Comparison of ENCODE assay signal across 16 mouse cellular contexts in the genomic region with DNA sequence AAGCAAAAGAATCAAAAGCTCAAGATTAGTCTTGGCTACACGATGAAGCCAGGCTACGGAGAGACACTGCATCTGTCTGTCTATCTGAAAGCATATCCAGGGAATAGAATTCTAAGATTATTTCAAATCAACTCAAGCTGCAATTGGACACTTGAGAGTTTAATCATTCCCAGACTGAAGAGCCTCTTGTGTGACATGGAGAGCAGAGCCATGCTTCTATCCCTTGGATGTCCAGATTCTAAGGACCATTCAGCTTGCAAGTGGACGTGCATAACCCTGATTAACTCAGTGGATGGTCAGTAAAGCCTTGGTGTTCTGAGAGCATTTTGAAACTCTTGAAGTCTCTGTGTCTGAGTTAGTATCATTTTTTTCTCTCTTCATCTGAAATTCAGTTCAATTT.
A peak's percentile ranks its signal among the peaks of the same experiment; 100 is the strongest.
DNase-seq lines count a peak whose midpoint lies in the region; ATAC-seq and TF ChIP-seq lines count a peak whose summit lies in the region.
"Had no signal": no experiment of that assay in that cellular context is flagged by ENCODE, and none has a peak within 500 bp of the region (broad histone marks: within the 10 kb centered on the region; RNA-seq: fewer than 3 reads in every experiment).

No protein-coding gene starts in this region.

- no peak for TF ChIP-seq EP300 in heart, adult 2 months (IDR thresholded peaks at IDR 0.05; ENCODE audit: insufficient read depth, low read depth, low read length)

- no peak overlapping the region for H3K4me3 ChIP-seq in heart, adult 2 months
- H3K4me3 ChIP-seq in kidney, embryonic 15.5 days (replicated peaks), result no peak overlapping the region
- no peak overlapping the region for H3K4me3 ChIP-seq in kidney, embryonic 16.5 days (ENCODE audit: low read length)
- no peak overlapping the region for H3K4me3 ChIP-seq in midbrain, postnatal 0 days (ENCODE audit: low read depth, low read length)
- H3K4me3 ChIP-seq in midbrain, embryonic 16.5 days (ENCODE audit: low read depth, low read length), result no peak overlapping the region
- H3K4me3 ChIP-seq: embryonic facial prominence, embryonic 10.5 days; left cerebral cortex, adult 2 months; limb, embryonic 13.5 days; midbrain, embryonic 12.5 days had no signal

- no peak for TF ChIP-seq CTCF in heart, adult 2 months (IDR thresholded peaks at IDR 0.05)
- TF ChIP-seq CTCF in midbrain, postnatal 0 days (IDR thresholded peaks at IDR 0.05), result no peak

- peaks cover 2% of the 10 kb centered on the region; the same call in 1 of the 2 replicates for H3K79me2 ChIP-seq in heart, adult 2 months (replicated peaks; ENCODE audit: control insufficient read depth, insufficient read depth, low read length)

- peaks cover 77% of the 10 kb centered on the region for H3K36me3 ChIP-seq in heart, adult 2 months (ENCODE audit: control insufficient read depth, insufficient read depth, low read length)
- peaks cover 29% of the 10 kb centered on the region for H3K36me3 ChIP-seq in kidney, embryonic 15.5 days
- H3K36me3 ChIP-seq in kidney, embryonic 16.5 days (ENCODE audit: insufficient read depth, low read length), result peaks cover 11% of the 10 kb centered on the region
- H3K36me3 ChIP-seq in midbrain, postnatal 0 days (ENCODE audit: insufficient read depth, low read length), result peaks cover 2% of the 10 kb centered on the region; the same call in 1 of the 2 replicates
- peaks cover 3% of the 10 kb centered on the region; the same call in 1 of the 2 replicates for H3K36me3 ChIP-seq in midbrain, embryonic 16.5 days (ENCODE audit: control insufficient read depth, insufficient read depth, low read length)
- H3K36me3 ChIP-seq: midbrain, embryonic 12.5 days had no signal

- WGBS in heart, adult 2 months, result 51% methylated on average over 3 of the region's 3 CpGs
- 93% methylated on average over 3 of the region's 3 CpGs for WGBS in kidney, embryonic 15.5 days
- 90% methylated on average over 3 of the region's 3 CpGs for WGBS in kidney, embryonic 16.5 days
- WGBS in midbrain, postnatal 0 days, result 83% methylated on average over 3 of the region's 3 CpGs
- WGBS in midbrain, embryonic 16.5 days, result 84% methylated on average over 3 of the region's 3 CpGs

- H3K4me2 ChIP-seq in kidney, embryonic 15.5 days, result no peak overlapping the region
- no peak overlapping the region for H3K4me2 ChIP-seq in kidney, embryonic 16.5 days (replicated peaks; ENCODE audit: low read depth, low read length)
- H3K4me2 ChIP-seq in midbrain, postnatal 0 days (ENCODE audit: low read depth, low read length, poor library complexity, severe bottlenecking), result no peak overlapping the region
- H3K4me2 ChIP-seq in midbrain, embryonic 16.5 days (ENCODE audit: low read length), result no peak overlapping the region
- H3K4me2 ChIP-seq: limb, embryonic 13.5 days; midbrain, embryonic 12.5 days had no signal

- peak overlapping the region; percentile 12 for H3K27ac ChIP-seq in heart, adult 2 months
- 0 out of 2 replicates have a peak overlapping the region, but pooled peaks have one; percentile 1 for H3K27ac ChIP-seq in kidney, embryonic 15.5 days
- no peak overlapping the region for H3K27ac ChIP-seq in kidney, embryonic 16.5 days (ENCODE audit: low read length)
- H3K27ac ChIP-seq in midbrain, postnatal 0 days (ENCODE audit: low read depth, low read length), result peak overlapping the region; percentile 32; the same call in 1 of the 2 replicates
- no peak overlapping the region for H3K27ac ChIP-seq in midbrain, embryonic 16.5 days (ENCODE audit: low read length)
- H3K27ac ChIP-seq: left cerebral cortex, adult 2 months; limb, embryonic 13.5 days; midbrain, embryonic 12.5 days had no signal

- no peak for TF ChIP-seq POLR2A in heart, adult 2 months (IDR thresholded peaks at IDR 0.05; ENCODE audit: insufficient read depth, low read depth, low read length)

- H3K9me3 ChIP-seq in kidney, embryonic 15.5 days (replicated peaks), result no peaks in the 10 kb centered on the region
- no peaks in the 10 kb centered on the region for H3K9me3 ChIP-seq in kidney, embryonic 16.5 days (ENCODE audit: low read length)
- H3K9me3 ChIP-seq in midbrain, postnatal 0 days (ENCODE audit: low read length), result no peaks in the 10 kb centered on the region
- no peaks in the 10 kb centered on the region for H3K9me3 ChIP-seq in midbrain, embryonic 16.5 days (replicated peaks; ENCODE audit: control insufficient read depth, low read length, poor library complexity, severe bottlenecking)
- H3K9me3 ChIP-seq: embryonic facial prominence, embryonic 10.5 days; limb, embryonic 13.5 days; midbrain, embryonic 12.5 days had no signal

- intact Hi-C loops in heart, adult 2 months (cut with DNase I), result loop anchor here (5.0 kb wide), 2 partner anchors 33 to 597 kb away; no protein-coding TSS in a partner anchor

- DNase-seq in heart, adult 2 months, result no peak
- no peak for DNase-seq in heart, postnatal 4 days
- DNase-seq in midbrain, postnatal 0 days (ENCODE audit: low spot score), result no peak
- no peak for DNase-seq in adrenal gland, postnatal 14 days
- DNase-seq in gastrocnemius, postnatal 4 days (ENCODE audit: low spot score in 2 of 2), result no peak
- DNase-seq: cerebellum, adult 11-12 months; right cerebral cortex, adult 18-20 months had no signal

- peaks cover 24% of the 10 kb centered on the region for H3K4me1 ChIP-seq in heart, adult 2 months (ENCODE audit: control insufficient read depth, insufficient read depth, low read length)
- H3K4me1 ChIP-seq in kidney, embryonic 15.5 days, result peaks cover 33% of the 10 kb centered on the region
- H3K4me1 ChIP-seq in kidney, embryonic 16.5 days (ENCODE audit: insufficient read depth, low read length), result peaks cover 34% of the 10 kb centered on the region
- peaks cover 3% of the 10 kb centered on the region; the same call in 1 of the 2 replicates for H3K4me1 ChIP-seq in midbrain, postnatal 0 days (ENCODE audit: insufficient read depth, low read length)
- peaks cover 5% of the 10 kb centered on the region; the same call in 1 of the 2 replicates for H3K4me1 ChIP-seq in midbrain, embryonic 16.5 days (ENCODE audit: control insufficient read depth, insufficient read depth, low read length)

- ATAC-seq in kidney, embryonic 15.5 days (replicated peaks; ENCODE audit: low FRiP score), result no peak
- no peak for ATAC-seq in kidney, embryonic 16.5 days (ENCODE audit: low FRiP score, low TSS enrichment)
- no peak for ATAC-seq in midbrain, postnatal 0 days (ENCODE audit: low FRiP score)
- no peak for ATAC-seq in midbrain, embryonic 16.5 days
- ATAC-seq: forebrain, embryonic 14.5 days had no signal

- H3K27me3 ChIP-seq in heart, adult 2 months (ENCODE audit: control insufficient read depth, insufficient read depth, low read length), result no peaks in the 10 kb centered on the region
- H3K27me3 ChIP-seq in kidney, embryonic 15.5 days, result no peaks in the 10 kb centered on the region
- no peaks in the 10 kb centered on the region for H3K27me3 ChIP-seq in kidney, embryonic 16.5 days (ENCODE audit: insufficient read depth, low read length)
- H3K27me3 ChIP-seq in midbrain, postnatal 0 days (ENCODE audit: insufficient read depth, low read length), result no peaks in the 10 kb centered on the region
- no peaks in the 10 kb centered on the region for H3K27me3 ChIP-seq in midbrain, embryonic 16.5 days (ENCODE audit: control insufficient read depth, insufficient read depth, low read depth, low read length)
- H3K27me3 ChIP-seq: CH12.LX; limb, embryonic 13.5 days; midbrain, embryonic 12.5 days had no signal

- no peak overlapping the region for H3K9ac ChIP-seq in heart, adult 2 months (ENCODE audit: low read depth, low read length)
- no peak overlapping the region for H3K9ac ChIP-seq in kidney, embryonic 15.5 days
- no peak overlapping the region for H3K9ac ChIP-seq in kidney, embryonic 16.5 days (replicated peaks; ENCODE audit: low read length)
- H3K9ac ChIP-seq in midbrain, postnatal 0 days (replicated peaks; ENCODE audit: low read length, poor library complexity, severe bottlenecking), result no peak overlapping the region
- H3K9ac ChIP-seq in midbrain, embryonic 16.5 days (ENCODE audit: low read depth, low read length), result no peak overlapping the region
- H3K9ac ChIP-seq: limb, embryonic 13.5 days; midbrain, embryonic 12.5 days had no signal

Comparison
In these comparisons a context has a peak if more than half of its experiments do, and no peak if none do; other contexts are left out.
1. H3K27ac ChIP-seq: peak in heart, adult 2 months (single experiment), kidney, embryonic 15.5 days (single experiment) and midbrain, postnatal 0 days (single experiment); none in kidney, embryonic 16.5 days (single experiment) and midbrain, embryonic 16.5 days (single experiment).